Mouse (Mus musculus) right cerebral cortex, adult 18-20 months (tissue): Measurements from ENCODE around the gene Gpr35.

Experiments used
- DNase-seq: peaks from one replicate; pipeline ENCODE4 v3.0.0; 2022; ENCODE audit warnings: mixed read lengths

Gene Gpr35

GRCm38 (mm10) chr1:92950607-92951006 is at the start of gene Gpr35:
Gene Gpr35, plus strand, starts transcription at chr1:92950865.
- no peak for DNase-seq

GRCm38 (mm10) chr1:92902786-92903185 is 47.9 kb upstream of the Gpr35 start, which contains the start of gene Ankmy1:
Gene Ankmy1, minus strand, starts transcription at chr1:92902906.
- DNase-seq: peak; percentile 69

- peak; percentile 42 for DNase-seq
Observed at GRCm38 (mm10) chr1:92903627-92904026, 47.0 kb upstream of the Gpr35 start.

- DNase-seq: no peak
Observed at GRCm38 (mm10) chr1:92905703-92906310, 44.9 kb upstream of the Gpr35 start.

GRCm38 (mm10) chr1:92906779-92907631 is 43.7 kb upstream of the Gpr35 start, which contains the start of gene Dusp28:
Gene Dusp28, plus strand, starts transcription at chr1:92906981.
- peak; percentile 89 for DNase-seq

GRCm38 (mm10) chr1:92907632-92908360 is 42.9 kb upstream of the Gpr35 start:
- no peak for DNase-seq

GRCm38 (mm10) chr1:92908664-92909063 is 42.0 kb upstream of the Gpr35 start:
- no peak for DNase-seq

- no peak for DNase-seq
Observed at GRCm38 (mm10) chr1:92909068-92909467, 41.6 kb upstream of the Gpr35 start.

- peak; percentile 85 for DNase-seq
Observed at GRCm38 (mm10) chr1:92910239-92910885, 40.3 kb upstream of the Gpr35 start, which contains the start of gene Rnpepl1. Gene Rnpepl1, plus strand, starts transcription at chr1:92910783.

- DNase-seq: peak; percentile 82
Observed at GRCm38 (mm10) chr1:92910925-92911720, 39.5 kb upstream of the Gpr35 start.

- DNase-seq: no peak
Observed at GRCm38 (mm10) chr1:92911721-92912138, 38.9 kb upstream of the Gpr35 start.

GRCm38 (mm10) chr1:92912286-92912685 is 38.4 kb upstream of the Gpr35 start:
- no peak for DNase-seq

GRCm38 (mm10) chr1:92914239-92914638 is 36.4 kb upstream of the Gpr35 start:
- DNase-seq: no peak

GRCm38 (mm10) chr1:92914993-92915392 is 35.7 kb upstream of the Gpr35 start:
- DNase-seq: no peak

- no peak for DNase-seq
Observed at GRCm38 (mm10) chr1:92916725-92917124, 33.9 kb upstream of the Gpr35 start.

GRCm38 (mm10) chr1:92919151-92919550 is 31.5 kb upstream of the Gpr35 start:
- no peak for DNase-seq

- DNase-seq: no peak
Observed at GRCm38 (mm10) chr1:92919775-92920174, 30.9 kb upstream of the Gpr35 start.

GRCm38 (mm10) chr1:92920474-92921200 is 30.0 kb upstream of the Gpr35 start:
- DNase-seq: no peak

GRCm38 (mm10) chr1:92921496-92921895 is 29.2 kb upstream of the Gpr35 start:
- DNase-seq: no peak

- no peak for DNase-seq
Observed at GRCm38 (mm10) chr1:92930171-92930706, 20.4 kb upstream of the Gpr35 start.

GRCm38 (mm10) chr1:92933611-92934010 is 17.1 kb upstream of the Gpr35 start:
- no peak for DNase-seq
